In genomic region chr16:51767556-51767955, GRCm38 (mm10) we compare ENCODE assay signal across 18 mouse cellular contexts.
DNase-seq lines count a peak whose midpoint lies in the region; ATAC-seq lines count a peak whose summit lies in the region.
"Had no signal": no experiment of that assay in that cellular context is flagged by ENCODE, and none has a peak within 500 bp of the region (broad histone marks: within the 10 kb centered on the region; RNA-seq: fewer than 3 reads in every experiment).

No protein-coding gene starts in this region.

- peak; percentile 25; the same call in 1 of the 2 replicates for ATAC-seq in granulocyte monocyte progenitor cell, adult 5-6 weeks (replicated peaks; ENCODE audit: poor library complexity, severe bottlenecking)
- no peak for ATAC-seq in forebrain, embryonic 15.5 days (replicated peaks)
- ATAC-seq: forebrain, embryonic 16.5 days; hindbrain, embryonic 16.5 days; midbrain, embryonic 16.5 days; Patski had no signal

- intact Hi-C loops in heart, postnatal 10 days (cut with DNase I): no loop called here
- intact Hi-C loops in heart, postnatal 36 days (cut with DNase I): no loop called here

- no peaks in the 10 kb centered on the region for H3K27me3 ChIP-seq in forebrain, embryonic 15.5 days
- H3K27me3 ChIP-seq: neural tube, embryonic 12.5 days had no signal

- no peaks in the 10 kb centered on the region for H3K4me1 ChIP-seq in forebrain, embryonic 15.5 days
- H3K4me1 ChIP-seq: embryonic facial prominence, embryonic 10.5 days; neural tube, embryonic 12.5 days had no signal

- no peak overlapping the region for H3K4me3 ChIP-seq in forebrain, embryonic 15.5 days
- H3K4me3 ChIP-seq: embryonic facial prominence, embryonic 10.5 days; erythroblast, embryonic 14.5 days; gastrocnemius, adult 2 months; heart, adult 2 months; neural tube, embryonic 12.5 days had no signal

- peak; percentile 23 to 30 for DNase-seq in heart, postnatal 10 days
- no peak for DNase-seq in heart, postnatal 36 days
- DNase-seq in lung, postnatal 14 days: peak; percentile 6
- DNase-seq in lung, postnatal 4 days: no peak
- peak; percentile 39 to 58 for DNase-seq in kidney, postnatal 4 days
- no peak for DNase-seq in neural tube, embryonic 10.5 days (ENCODE audit: extremely low spot score, low spot score)
- DNase-seq: gastrocnemius, adult 2 months; heart, adult 2 months; liver had no signal

- 89% methylated on average over 3 of the region's 3 CpGs for WGBS in forebrain, embryonic 15.5 days

- H3K4me2 ChIP-seq in forebrain, embryonic 15.5 days (replicated peaks): no peak overlapping the region
- H3K4me2 ChIP-seq: neural tube, embryonic 12.5 days had no signal

- H3K9me3 ChIP-seq in forebrain, embryonic 15.5 days: no peaks in the 10 kb centered on the region
- H3K9me3 ChIP-seq: embryonic facial prominence, embryonic 10.5 days; neural tube, embryonic 12.5 days had no signal

- no peaks in the 10 kb centered on the region for H3K36me3 ChIP-seq in forebrain, embryonic 15.5 days
- H3K36me3 ChIP-seq: embryonic facial prominence, embryonic 10.5 days; neural tube, embryonic 12.5 days had no signal

- H3K9ac ChIP-seq in forebrain, embryonic 15.5 days (replicated peaks): no peak overlapping the region
- H3K9ac ChIP-seq: neural tube, embryonic 12.5 days had no signal

- H3K27ac ChIP-seq in forebrain, embryonic 15.5 days (replicated peaks): no peak overlapping the region
- H3K27ac ChIP-seq: embryonic facial prominence, embryonic 10.5 days; gastrocnemius, adult 2 months; heart, adult 2 months; neural tube, embryonic 12.5 days had no signal

Comparison
In these comparisons a context has a peak if more than half of its experiments do, and no peak if none do; other contexts are left out.
1. DNase-seq: peak in heart, postnatal 10 days (2 of 2), lung, postnatal 14 days (single experiment) and kidney, postnatal 4 days (2 of 2); none in heart, postnatal 36 days (0 of 2), lung, postnatal 4 days (0 of 2) and neural tube, embryonic 10.5 days (single experiment).